Mouse (Mus musculus) CH12.LX (cell line): ENCODE results near the gene Spp1. TPM values are rescaled to one million over a fixed set of nuclear protein-coding genes. Genes with fewer than 3 reads are reported as not detected.

Experiments used
- DNase-seq: peaks from one replicate; pipeline ENCODE4 v3.0.0-alpha.2; 2013; ENCODE audit errors: extremely low read depth
- H3K27ac ChIP-seq: 2 replicates; pipeline ENCODE4 v1.5.1; 2012; ENCODE audit warnings: low read depth, mild to moderate bottlenecking, control low read depth, moderate library complexity; ENCODE audit not compliant: insufficient read depth
- H3K27me3 ChIP-seq: replicated peaks from 2 replicates; pipeline ENCODE3; 2012; ENCODE audit warnings: inconsistent platforms
- H3K36me3 ChIP-seq, 2 experiments: replicated peaks in 1 of 2; 2 replicates each; pipeline versions ENCODE3 to v1.6.1; 2012; ENCODE audit warnings: inconsistent platforms in 1 of 2, low read length in 1 of 2, mild to moderate bottlenecking in 1 of 2, mixed read lengths in 1 of 2, moderate library complexity in 1 of 2; ENCODE audit not compliant: control insufficient read depth in 1 of 2, insufficient read depth in 1 of 2
- H3K4me1 ChIP-seq, 2 experiments: 2 replicates each; pipeline ENCODE4 v1.6.1; 2012; ENCODE audit warnings: inconsistent platforms in 1 of 2, moderate library complexity in 1 of 2; ENCODE audit not compliant: insufficient read depth in 2 of 2, control insufficient read depth in 1 of 2
- H3K4me2 ChIP-seq: 2 replicates; pipeline ENCODE4 v1.6.1; 2012; ENCODE audit warnings: low read depth, mild to moderate bottlenecking, control low read depth; ENCODE audit not compliant: poor library complexity, insufficient read depth, severe bottlenecking
- H3K4me3 ChIP-seq, 3 experiments: fragments of 150-350 bp in 1 of 3; sonication (generic) in 1 of 3; replicated peaks in 1 of 3; 2 replicates each; pipeline versions ENCODE3 to v1.5.1; 2011 to 2012; ENCODE audit warnings: low read depth in 2 of 3, low read length in 2 of 3, mild to moderate bottlenecking in 2 of 3, moderate library complexity in 2 of 3, control low read depth in 1 of 3, improper control_type of control experiment in 1 of 3, inconsistent platforms in 1 of 3, mixed read lengths in 1 of 3; ENCODE audit not compliant: poor library complexity in 1 of 3
- H3K79me2 ChIP-seq: replicated peaks from 2 replicates; pipeline ENCODE4 v1.6.1; 2012; ENCODE audit warnings: mild to moderate bottlenecking, moderate library complexity; ENCODE audit not compliant: control insufficient read depth, poor library complexity, insufficient read depth, severe bottlenecking; ENCODE audit errors: extremely low read depth
- H3K9ac ChIP-seq: 2 replicates; pipeline ENCODE4 v1.6.1; 2012; ENCODE audit warnings: low read depth, mild to moderate bottlenecking, control low read depth, moderate library complexity; ENCODE audit not compliant: insufficient read depth
- H3K9me3 ChIP-seq: replicated peaks from 2 replicates; pipeline ENCODE3; 2012; ENCODE audit warnings: low read length, inconsistent platforms, mixed read lengths
- BHLHE40 ChIP-seq: IDR thresholded peaks from 2 replicates; pipeline ENCODE4 v1.6.1; 2011; ENCODE audit warnings: mild to moderate bottlenecking, low read depth, low read length, improper control_type of control experiment
- CHD1 ChIP-seq: IDR thresholded peaks from 2 replicates; pipeline ENCODE4 v1.6.1; 2012; ENCODE audit warnings: low read depth, low read length, improper control_type of control experiment, inconsistent platforms
- CHD2 ChIP-seq: IDR thresholded peaks from 2 replicates; pipeline ENCODE4 v1.6.1; 2011; ENCODE audit warnings: low read length, improper control_type of control experiment
- CTCF ChIP-seq, 2 experiments: IDR thresholded peaks in 1 of 2; conservative IDR thresholded peaks in 1 of 2; 2 replicates each; pipeline ENCODE4 v1.5.1; 2011 to 2012; ENCODE audit warnings: low read depth in 2 of 2, low read length in 2 of 2, improper control_type of control experiment in 1 of 2, inconsistent platforms in 1 of 2, mild to moderate bottlenecking in 1 of 2, moderate library complexity in 1 of 2
- ELF1 ChIP-seq: IDR thresholded peaks from 2 replicates; pipeline ENCODE4 v1.6.1; 2014; ENCODE audit warnings: low read depth, mild to moderate bottlenecking, inconsistent platforms, low read length, improper control_type of control experiment
- EP300 ChIP-seq: IDR thresholded peaks from 2 replicates; pipeline ENCODE4 v1.6.1; 2011; ENCODE audit warnings: low read length, improper control_type of control experiment
- ETS1 ChIP-seq: conservative IDR thresholded peaks from 2 replicates; pipeline ENCODE4 v1.6.1; 2012; ENCODE audit warnings: low read depth, mild to moderate bottlenecking, inconsistent platforms, low read length, improper control_type of control experiment, moderate library complexity
- KAT2A ChIP-seq: IDR thresholded peaks from 2 replicates; pipeline ENCODE4 v1.6.1; 2012; ENCODE audit warnings: low read length, improper control_type of control experiment, inconsistent platforms; ENCODE audit not compliant: insufficient replicate concordance
- MAFK ChIP-seq: IDR thresholded peaks from 2 replicates; pipeline ENCODE4 v1.6.1; 2011; ENCODE audit warnings: low read length, improper control_type of control experiment; ENCODE audit not compliant: insufficient replicate concordance
- NELFE ChIP-seq: IDR thresholded peaks from 2 replicates; pipeline ENCODE4 v1.6.1; 2011; ENCODE audit warnings: low read depth, low read length, improper control_type of control experiment
- NRF1 ChIP-seq: IDR thresholded peaks from 2 replicates; pipeline ENCODE4 v1.6.1; 2014; ENCODE audit warnings: low read depth, mild to moderate bottlenecking, inconsistent platforms, low read length, improper control_type of control experiment, moderate library complexity
- POLR2AphosphoS2 ChIP-seq: IDR thresholded peaks from 2 replicates; pipeline ENCODE4 v1.6.1; 2011; ENCODE audit warnings: low read depth, low read length, improper control_type of control experiment
- RAD21 ChIP-seq: IDR thresholded peaks from 2 replicates; pipeline ENCODE4 v1.6.1; 2011; ENCODE audit warnings: low read depth, mild to moderate bottlenecking, low read length, improper control_type of control experiment, moderate library complexity
- SIN3A ChIP-seq: IDR thresholded peaks from 2 replicates; pipeline ENCODE4 v1.6.1; 2012; ENCODE audit warnings: low read length, improper control_type of control experiment, inconsistent platforms
- UBTF ChIP-seq: IDR thresholded peaks from 2 replicates; pipeline ENCODE4 v1.6.1; 2012; ENCODE audit warnings: low read depth, mild to moderate bottlenecking, inconsistent platforms, low read length, improper control_type of control experiment, moderate library complexity
- USF2 ChIP-seq: conservative IDR thresholded peaks from 2 replicates; pipeline ENCODE4 v1.6.1; 2011; ENCODE audit warnings: low read depth, low read length, improper control_type of control experiment
- ZMIZ1 ChIP-seq: IDR thresholded peaks from 2 replicates; pipeline ENCODE4 v1.6.1; 2012; ENCODE audit warnings: low read depth, mild to moderate bottlenecking, inconsistent platforms, low read length, improper control_type of control experiment
- ZNF384 ChIP-seq: IDR thresholded peaks from 2 replicates; pipeline ENCODE4 v1.6.1; 2012; ENCODE audit warnings: low read depth, low read length, improper control_type of control experiment, inconsistent platforms
- dilution Hi-C: fragments of 300-500 bp; cut with MboI; formaldehyde crosslinking; loops from 2 replicates; pipeline ENCODE4 v1.14.3; 2020; ENCODE audit warnings: low sequenced_read_pairs; ENCODE audit not compliant: extremely low pct_unique_long_range_greater_than_20kb, extremely low pct_ligation_motif_present
- in situ Hi-C: fragments of 300-500 bp; cut with MboI; formaldehyde crosslinking; loops from 3 replicates; pipeline ENCODE4 v1.14.3; 2019; ENCODE audit warnings: low sequenced_read_pairs, low pct_ligation_motif_present, low pct_unique_long_range_greater_than_20kb, mixed read lengths
- polyA plus RNA-seq: library from polyadenylated mRNA; unstranded; fragments of >175 nt; gene quantifications from 2 replicates; pipeline ENCODE4 v1.2.1, GENCODE M21; 2012; ENCODE audit warnings: low read depth; ENCODE audit not compliant: insufficient read length
- total RNA-seq, 2 experiments: library from RNA; depleted of rRNA; stranded (reverse); fragments of 300-350 nt in 1 of 2; fragments of >200 nt in 1 of 2; gene quantifications; 2 replicates each; pipeline ENCODE4 v1.2.3; 2012 to 2014

The Spp1 gene
- total and polyA plus RNA-seq, 3 experiments = 2.1 to 27.0 (median 10.4) TPM

DNA sequence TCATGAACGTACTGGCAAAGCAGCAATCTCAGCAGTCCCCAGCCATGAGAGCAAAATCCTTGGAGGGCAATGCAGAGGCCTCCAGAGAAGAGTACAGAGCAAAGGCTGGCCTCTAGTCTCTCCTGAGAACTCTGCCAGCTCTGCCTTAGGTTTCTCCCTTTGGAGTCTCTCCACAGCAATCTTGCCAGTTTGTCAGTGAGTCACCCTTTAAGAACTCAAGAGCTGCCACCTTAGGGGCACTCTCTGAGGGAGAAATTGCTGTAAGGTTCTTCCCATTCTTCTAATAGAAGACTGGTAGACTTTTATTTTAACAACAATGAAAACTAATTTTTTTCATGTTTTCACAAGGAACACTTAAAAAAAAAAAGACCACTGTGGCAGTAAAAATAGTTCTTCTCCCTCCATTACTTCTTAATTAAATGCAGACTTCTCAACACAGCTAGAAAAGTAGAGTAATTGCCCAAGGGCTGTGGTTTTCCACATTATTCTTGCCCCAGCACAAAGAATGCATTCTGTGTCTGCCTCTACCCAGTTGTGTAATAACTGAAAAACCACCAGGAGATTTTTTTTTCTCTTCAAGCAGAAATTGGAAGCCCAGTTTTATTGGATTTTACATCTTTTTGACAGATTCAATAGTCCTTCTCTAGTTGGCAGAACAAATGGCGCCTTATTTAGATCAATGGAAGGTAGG, 27.2 kb upstream of the Spp1 start:
- TF ChIP-seq BHLHE40 (no peak), NRF1 (no peak), MAFK (no peak), ZNF384 (no peak), CHD2 (no peak), ETS1 (no peak), ELF1 (no peak), RAD21 (no peak), ZMIZ1 (no peak), USF2 (no peak), UBTF (no peak), CHD1 (no peak), EP300 (no peak), KAT2A (no peak), CTCF (conservative IDR thresholded peaks at IDR 0.05 in 1 of 2, IDR thresholded peaks at IDR 0.05 in 1 of 2; ENCODE audit: low read depth in 2 of 2, low read length in 2 of 2) (no peak), POLR2AphosphoS2 (no peak)
- TF ChIP-seq, all 38 proteins: peak for 0
- H3K4me2 ChIP-seq = no peak overlapping the region
- no peaks in the 10 kb centered on the region for H3K9me3 ChIP-seq
- no peak for DNase-seq
- dilution Hi-C loops = no loop called here
- H3K4me3 ChIP-seq = no peak overlapping the region
- no peak overlapping the region for H3K9ac ChIP-seq
- H3K27ac ChIP-seq = no peak overlapping the region
- H3K27me3 ChIP-seq = no peaks in the 10 kb centered on the region
- no peaks in the 10 kb centered on the region for H3K4me1 ChIP-seq
- H3K79me2 ChIP-seq = no peaks in the 10 kb centered on the region
- H3K36me3 ChIP-seq = no peaks in the 10 kb centered on the region
- in situ Hi-C loops = no loop called here

DNA sequence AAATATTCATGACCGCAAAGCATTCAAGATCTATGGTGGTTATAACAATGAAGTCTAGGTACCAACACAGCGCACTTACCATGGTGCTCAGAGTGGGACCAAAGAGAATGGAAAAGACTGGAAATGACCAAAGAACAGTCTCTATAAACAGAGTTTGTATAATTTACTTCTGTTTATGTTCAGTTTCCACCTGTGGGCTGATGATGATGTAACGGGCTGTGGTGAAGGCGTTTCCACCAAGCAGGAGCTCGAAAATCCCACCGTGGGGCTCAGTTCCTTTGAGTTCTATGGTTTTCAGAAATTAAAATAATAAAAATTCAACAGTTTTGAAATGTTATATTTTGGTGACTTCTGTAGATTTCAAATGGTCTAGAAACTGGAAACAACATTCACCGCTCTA, 26.4 kb upstream of the Spp1 start:
- Histone ChIP-seq H3K27me3 (no peaks in the 10 kb centered on the region), H3K36me3 (no peaks in the 10 kb centered on the region), H3K4me2 (no peak overlapping the region), H3K79me2 (no peaks in the 10 kb centered on the region), H3K9me3 (no peaks in the 10 kb centered on the region), H3K4me1 (no peaks in the 10 kb centered on the region), H3K4me3 (no peak overlapping the region), H3K27ac (no peak overlapping the region), H3K9ac (no peak overlapping the region)
- dilution Hi-C loops (no loop called here), in situ Hi-C loops (no loop called here)
- TF ChIP-seq SIN3A (no peak), NELFE (no peak), UBTF (no peak), USF2 (no peak)
- no peak for DNase-seq
